Mouse (Mus musculus) lung, adult 2 months (tissue): Measurements from ENCODE around the gene Eml3. TPM values are rescaled to one million over a fixed set of nuclear protein-coding genes. Genes with fewer than 3 reads are reported as not detected.

Experiments used
- DNase-seq: peaks from one replicate; pipeline ENCODE4 v3.0.0; 2022
- H3K4me1 ChIP-seq: fragments of 200-500 bp; 2 replicates; pipeline ENCODE4 v1.6.1; 2011; ENCODE audit warnings: low read length; ENCODE audit not compliant: control insufficient read depth, insufficient read depth
- H3K4me3 ChIP-seq: fragments of 200-500 bp; replicated peaks from 2 replicates; pipeline ENCODE3; 2011; ENCODE audit warnings: low read depth, mild to moderate bottlenecking, control low read depth, low read length; ENCODE audit errors: extremely low read depth
- CTCF ChIP-seq: fragments of 200-500 bp; IDR thresholded peaks from 2 replicates; pipeline ENCODE4 v1.5.1; 2011; ENCODE audit warnings: mild to moderate bottlenecking, low read length, control low read depth; ENCODE audit not compliant: insufficient read depth
- POLR2A ChIP-seq: fragments of 200-500 bp; IDR thresholded peaks from 2 replicates; pipeline ENCODE4 v1.6.1; 2011; ENCODE audit warnings: low read depth, mild to moderate bottlenecking, control low read depth, low read length, borderline replicate concordance; ENCODE audit errors: extremely low read depth
- WGBS: fragments of 180-500 bp; shearing (Covaris S2); methylation state at CpG from one replicate; pipeline ENCODE4 v1.1.7; 2018; 5-methylcytosine and 5-hydroxymethylcytosine counted together
- polyA plus RNA-seq: library from polyadenylated mRNA; depleted of rRNA; stranded (reverse); fragments of >200 nt; gene quantifications from 2 replicates; pipeline ENCODE4 v1.2.3, GENCODE M21; 2012

Eml3 gene
- polyA plus RNA-seq, 1 experiment, result 65.5 TPM

- TF ChIP-seq CTCF (no peak), POLR2A (no peak)
- H3K4me3 ChIP-seq, result peak overlapping the region; percentile 68
- DNase-seq, result no peak
- peaks cover 9% of the 10 kb centered on the region for H3K4me1 ChIP-seq
- WGBS, result 4% methylated on average over 11 of the region's 11 CpGs
These were observed 765 bp downstream of the Eml3 start for GRCm38 (mm10) chr19:8930117-8930516.

DNA sequence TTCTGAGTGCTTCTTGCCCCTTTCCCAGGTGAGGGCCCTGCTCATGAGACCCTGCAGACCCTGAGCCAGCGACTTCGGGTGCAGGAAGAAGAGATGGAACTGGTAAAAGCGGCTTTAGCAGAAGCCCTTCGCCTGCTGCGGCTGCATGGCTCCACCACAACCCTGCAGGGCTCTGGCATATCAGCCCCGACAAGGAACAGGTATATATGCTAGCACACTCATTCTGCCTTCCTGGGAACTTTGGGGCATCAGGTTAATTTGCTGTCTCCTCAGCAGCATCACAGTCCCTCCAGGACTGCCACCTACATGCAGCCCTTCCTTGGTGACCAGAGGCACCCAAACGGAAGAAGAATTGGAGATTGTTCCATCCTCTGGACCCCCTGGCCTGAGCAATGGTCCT lies 1.4 kb downstream of the Eml3 start:
- H3K4me1 ChIP-seq, result peaks cover 9% of the 10 kb centered on the region
- H3K4me3 ChIP-seq, result peak overlapping the region; percentile 68
- 75% methylated on average over 7 of the region's 7 CpGs for WGBS
- TF ChIP-seq POLR2A (no peak), CTCF (no peak)
- no peak for DNase-seq

DNA sequence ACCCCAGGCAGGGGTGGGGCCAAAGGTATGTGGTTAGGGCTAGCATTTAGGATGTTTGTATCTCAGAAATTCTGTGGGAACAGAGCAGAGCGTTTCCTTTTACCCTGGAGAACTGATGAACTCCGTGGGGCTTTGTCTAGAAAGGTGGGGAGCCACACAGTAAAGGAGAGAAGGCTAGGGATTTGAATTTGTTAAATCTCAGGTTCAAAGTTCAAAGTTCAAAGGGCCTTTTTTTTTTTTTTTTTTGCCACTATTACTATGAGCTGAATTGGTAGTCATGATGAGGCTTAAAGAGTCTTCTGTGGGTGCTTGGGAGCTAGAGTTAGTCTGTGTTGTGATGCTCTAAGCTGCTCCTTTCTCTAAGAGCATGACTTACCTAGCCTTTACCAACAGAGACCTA lies 7.4 kb downstream of the Eml3 start:
- no peak for TF ChIP-seq CTCF
- no peak for TF ChIP-seq POLR2A
- Histone ChIP-seq H3K4me1 (peaks cover 6% of the 10 kb centered on the region), H3K4me3 (no peak overlapping the region)
- 85% methylated on average over 2 of the region's 2 CpGs for WGBS
- no peak for DNase-seq

DNA sequence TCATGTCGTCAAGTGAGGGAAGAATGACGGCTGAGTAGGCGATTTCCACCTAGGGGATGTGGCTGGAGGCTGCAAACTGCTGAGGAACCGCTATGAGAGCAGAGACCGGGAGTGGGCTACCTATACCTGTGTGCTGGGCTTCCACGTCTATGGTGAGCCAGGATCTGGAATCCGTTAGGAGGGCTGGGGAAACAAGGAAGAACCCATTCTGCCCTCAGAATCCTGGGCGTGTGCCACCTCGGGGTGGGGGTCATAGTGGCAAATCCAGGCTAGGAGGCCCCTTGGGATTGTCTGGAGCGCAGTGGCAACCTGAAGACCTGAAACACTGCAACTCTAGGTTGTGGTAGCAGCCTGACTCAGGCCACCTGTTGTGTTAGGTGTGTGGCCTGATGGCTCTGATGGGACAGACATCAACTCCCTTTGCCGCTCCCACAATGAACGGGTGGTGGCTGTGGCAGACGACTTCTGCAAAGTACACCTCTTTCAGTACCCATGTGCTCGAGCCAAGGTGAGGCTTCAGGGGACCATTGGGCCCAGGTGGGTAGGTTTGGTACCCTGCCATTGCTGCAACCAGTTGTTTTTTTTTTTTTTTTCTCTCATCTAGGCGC lies 11.3 kb downstream of the Eml3 start:
- DNase-seq, result no peak
- TF ChIP-seq POLR2A (no peak), CTCF (no peak)
- Histone ChIP-seq H3K4me3 (no peak overlapping the region), H3K4me1 (peaks cover 20% of the 10 kb centered on the region)
- 80% methylated on average over 15 of the region's 15 CpGs for WGBS

DNA sequence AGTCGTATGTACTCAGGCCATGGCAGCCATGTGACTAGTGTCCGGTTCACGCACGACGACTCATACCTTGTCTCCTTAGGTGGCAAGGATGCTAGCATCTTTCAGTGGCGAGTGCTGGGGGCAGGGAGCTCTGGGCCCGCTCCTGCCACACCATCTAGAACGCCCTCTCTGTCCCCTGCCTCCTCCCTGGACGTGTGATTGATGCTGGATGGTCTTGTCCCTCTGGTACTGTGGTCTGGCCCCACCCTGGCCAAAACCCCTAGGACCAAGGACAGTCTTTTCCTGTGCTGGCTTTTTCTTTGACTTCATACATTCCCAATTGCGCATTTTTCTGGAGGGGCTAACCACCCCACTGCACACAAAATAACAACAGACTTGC lies 11.8 kb downstream of the Eml3 start:
- TF ChIP-seq CTCF (no peak), POLR2A (0 out of 2 replicates have a peak, but pooled peaks have one; percentile 19)
- no peak for DNase-seq
- H3K4me1 ChIP-seq, result peaks cover 20% of the 10 kb centered on the region
- WGBS, result 42% methylated on average over 10 of the region's 10 CpGs
- no peak overlapping the region for H3K4me3 ChIP-seq

GRCm38 (mm10) chr19:8941515-8942217 lies 12.3 kb downstream of the Eml3 start, which contains the start of gene Mta2:
TSS of gene Mta2 (plus strand) at chr19:8941875.
- under 1% methylated on average over 64 of the region's 64 CpGs for WGBS
- peak within 1 kb of the TSS; percentile 84 for H3K4me3 ChIP-seq
- peaks cover 20% of the 10 kb centered on the region for H3K4me1 ChIP-seq
- peak; percentile 92 for DNase-seq
- TF ChIP-seq CTCF (no peak), POLR2A (peak; percentile 92; the same call in 1 of the 2 replicates)

GRCm38 (mm10) chr19:8942276-8942964 lies 13.1 kb downstream of the Eml3 start:
- under 1% methylated on average over 46 of the region's 46 CpGs for WGBS
- Histone ChIP-seq H3K4me3 (peak overlapping the region; percentile 84), H3K4me1 (peaks cover 20% of the 10 kb centered on the region)
- TF ChIP-seq POLR2A (0 out of 2 replicates have a peak, but pooled peaks have one; percentile 4), CTCF (no peak)
- no peak for DNase-seq

- DNase-seq, result no peak
- 40% methylated on average over 2 of the region's 2 CpGs for WGBS
- no peak for TF ChIP-seq POLR2A
- TF ChIP-seq CTCF, result no peak
- Histone ChIP-seq H3K4me1 (peaks cover 20% of the 10 kb centered on the region), H3K4me3 (peak overlapping the region; percentile 84)
These were observed 13.7 kb downstream of the Eml3 start for GRCm38 (mm10) chr19:8943047-8943446.

DNA sequence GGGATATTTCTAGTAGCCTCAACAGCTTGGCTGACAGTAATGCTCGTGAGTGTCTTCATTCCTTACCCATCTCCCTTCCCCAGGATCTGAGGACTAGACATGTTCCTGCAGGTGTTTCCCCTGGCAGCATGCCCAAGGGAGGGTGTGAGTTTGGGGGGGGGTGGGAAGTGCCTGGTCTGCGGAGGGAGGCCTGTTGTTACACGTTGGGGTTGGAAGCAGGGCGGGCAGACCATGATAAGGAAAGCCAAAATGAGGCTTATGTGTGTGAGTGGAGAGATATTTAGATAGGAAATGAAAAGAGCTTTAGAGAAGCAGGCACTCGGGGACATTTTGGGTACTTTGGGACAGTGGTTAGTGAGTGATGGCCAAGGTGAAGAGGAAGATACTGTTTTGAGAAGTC lies 14.7 kb downstream of the Eml3 start:
- no peak for DNase-seq
- TF ChIP-seq CTCF, result no peak
- TF ChIP-seq POLR2A, result no peak
- Histone ChIP-seq H3K4me1 (peaks cover 20% of the 10 kb centered on the region), H3K4me3 (no peak overlapping the region)
- 22% methylated on average over 5 of the region's 5 CpGs for WGBS
